Mouse (Mus musculus) T-helper 2 cell (primary cell): ENCODE results near the gene Ffar2.
"Not testable (repeated sequence)": the region's sequence is repeated elsewhere in the genome, so short reads cannot be mapped to it uniquely, and the experiment has no call there.

Experiments used
- in situ Hi-C: fragments of 300-600 bp; cut with MboI, MseI; formaldehyde crosslinking; loops from one replicate; pipeline ENCODE4 v1.15.1; 2025; ENCODE audit warnings: high pct_unique_total_duplicates

Gene Ffar2

GRCm38 (mm10) chr7:30823675-30824074 lies at the start of gene Ffar2:
Ffar2 (minus strand) TSS chr7:30823775.
- in situ Hi-C loops = no loop called here

- in situ Hi-C loops = no loop called here
Measured at GRCm38 (mm10) chr7:30873083-30873482, 49.5 kb upstream of the Ffar2 start.

GRCm38 (mm10) chr7:30863386-30863785 lies 39.8 kb upstream of the Ffar2 start:
- in situ Hi-C loops = loop anchor here (5.0 kb wide), 1 partner anchor 56 kb away; no protein-coding TSS in a partner anchor

- in situ Hi-C loops = loop anchor here (5.0 kb wide), 1 partner anchor 54 kb away; no protein-coding TSS in a partner anchor
Measured at GRCm38 (mm10) chr7:30861464-30861863, 37.9 kb upstream of the Ffar2 start, which contains the start of gene Ffar1. Ffar1 (minus strand) TSS chr7:30861564.

GRCm38 (mm10) chr7:30859635-30860402 lies 36.2 kb upstream of the Ffar2 start:
- in situ Hi-C loops = loop anchor here (5.0 kb wide), 1 partner anchor 53 kb away; no protein-coding TSS in a partner anchor

- in situ Hi-C loops = no loop called here
Measured at GRCm38 (mm10) chr7:30859290-30859634, 35.7 kb upstream of the Ffar2 start.

GRCm38 (mm10) chr7:30857746-30858145 lies 34.2 kb upstream of the Ffar2 start:
- in situ Hi-C loops = no loop called here

GRCm38 (mm10) chr7:30856078-30856477 lies 32.5 kb upstream of the Ffar2 start, which contains the start of gene Ffar3:
Ffar3 (minus strand) TSS chr7:30856178.
- in situ Hi-C loops = no loop called here

GRCm38 (mm10) chr7:30851421-30851820 lies 27.8 kb upstream of the Ffar2 start:
- in situ Hi-C loops = no loop called here

- in situ Hi-C loops = no loop called here
Measured at GRCm38 (mm10) chr7:30847934-30848333, 24.4 kb upstream of the Ffar2 start.

- in situ Hi-C loops = no loop called here
Measured at GRCm38 (mm10) chr7:30847386-30847785, 23.8 kb upstream of the Ffar2 start.

GRCm38 (mm10) chr7:30846505-30847053 lies 23.0 kb upstream of the Ffar2 start:
- in situ Hi-C loops = no loop called here

GRCm38 (mm10) chr7:30844676-30845297 lies 21.2 kb upstream of the Ffar2 start:
- in situ Hi-C loops = no loop called here

- in situ Hi-C loops = no loop called here
Measured at GRCm38 (mm10) chr7:30842092-30842491, 18.5 kb upstream of the Ffar2 start.

- in situ Hi-C loops = no loop called here
Measured at GRCm38 (mm10) chr7:30841379-30841778, 17.8 kb upstream of the Ffar2 start.

GRCm38 (mm10) chr7:30840306-30840705 lies 16.7 kb upstream of the Ffar2 start:
- in situ Hi-C loops = no loop called here

GRCm38 (mm10) chr7:30837277-30837676 lies 13.7 kb upstream of the Ffar2 start:
- in situ Hi-C loops = no loop called here

GRCm38 (mm10) chr7:30832684-30833083 lies 9.1 kb upstream of the Ffar2 start:
- in situ Hi-C loops = not testable (repeated sequence)

GRCm38 (mm10) chr7:30832261-30832660 lies 8.7 kb upstream of the Ffar2 start:
- in situ Hi-C loops = no loop called here

- in situ Hi-C loops = no loop called here
Measured at GRCm38 (mm10) chr7:30829428-30829827, 5.9 kb upstream of the Ffar2 start.

- in situ Hi-C loops = not testable (repeated sequence)
Measured at GRCm38 (mm10) chr7:30828871-30829270, 5.3 kb upstream of the Ffar2 start.

GRCm38 (mm10) chr7:30826660-30827059 lies 3.1 kb upstream of the Ffar2 start:
- in situ Hi-C loops = no loop called here

- in situ Hi-C loops = no loop called here
Measured at GRCm38 (mm10) chr7:30824306-30824705, 731 bp upstream of the Ffar2 start.
